Mouse (Mus musculus): ENCODE measurements around the gene Wdr81. TPM values are rescaled to one million over a fixed set of nuclear protein-coding genes. Genes with fewer than 3 reads are reported as not detected.
"Not testable (repeated sequence)": the region's sequence is repeated elsewhere in the genome, so short reads cannot be mapped to it uniquely, and the experiment has no call there.

The Wdr81 gene
- polyA plus RNA-seq, 1 experiment from 2014 or later: 7.2 TPM

DNA sequence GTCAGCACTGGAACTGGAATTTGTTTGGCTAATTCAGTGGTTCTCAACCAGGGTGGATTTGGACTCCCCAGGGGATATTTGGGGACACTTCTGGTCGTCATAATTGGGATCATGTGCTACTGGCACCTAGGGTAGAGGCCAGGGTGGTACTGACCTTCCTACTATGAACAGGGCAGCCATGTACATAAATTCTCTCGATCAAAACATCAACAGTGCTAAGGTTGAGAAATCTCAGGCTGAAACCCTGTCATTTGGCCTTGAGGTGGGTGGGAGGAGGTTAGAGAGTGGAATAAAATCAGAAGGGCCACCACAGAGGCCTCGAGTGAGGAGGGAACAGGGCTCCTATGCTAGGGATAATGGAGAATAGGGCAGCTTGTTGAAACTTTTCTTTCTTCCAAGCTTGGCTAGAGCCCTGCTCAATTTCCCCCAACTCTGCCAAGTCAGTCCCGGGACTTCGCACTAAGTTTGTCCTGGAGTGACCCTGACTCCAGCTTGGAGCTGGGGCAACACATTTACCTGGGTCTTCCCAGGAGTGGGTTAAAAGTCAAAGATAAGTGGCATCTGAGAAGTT, 4.7 kb upstream of the Wdr81 start:
- peak overlapping the region; percentile 98 for H3K27ac ChIP-seq (ENCODE audit: low read length)
- ATAC-seq (no peak), DNase-seq (ENCODE audit: low spot score) (peak; percentile 30)
- whole genome bisulfite sequencing: 61% methylated on average over 5 of the region's 5 CpGs
- 0 out of 2 replicates have a peak overlapping the region, but pooled peaks have one; percentile 8 for H3K4me2 ChIP-seq (replicated peaks; ENCODE audit: low read depth, low read length)
- no peaks in the 10 kb centered on the region for H3K27me3 ChIP-seq (replicated peaks; ENCODE audit: insufficient read depth, low read length)
- TF ChIP-seq CTCF (IDR thresholded peaks at IDR 0.05): no peak
- no peak overlapping the region for H3K4me3 ChIP-seq (ENCODE audit: low read depth, low read length)
- no peak overlapping the region for H3K9ac ChIP-seq (replicated peaks; ENCODE audit: low read depth)
- no peaks in the 10 kb centered on the region for H3K36me3 ChIP-seq (ENCODE audit: insufficient read depth, low read length)
- peaks cover 14% of the 10 kb centered on the region; the same call in 1 of the 2 replicates for H3K4me1 ChIP-seq (ENCODE audit: insufficient read depth, low read depth, low read length)
- no peaks in the 10 kb centered on the region for H3K9me3 ChIP-seq (ENCODE audit: low read length)

DNA sequence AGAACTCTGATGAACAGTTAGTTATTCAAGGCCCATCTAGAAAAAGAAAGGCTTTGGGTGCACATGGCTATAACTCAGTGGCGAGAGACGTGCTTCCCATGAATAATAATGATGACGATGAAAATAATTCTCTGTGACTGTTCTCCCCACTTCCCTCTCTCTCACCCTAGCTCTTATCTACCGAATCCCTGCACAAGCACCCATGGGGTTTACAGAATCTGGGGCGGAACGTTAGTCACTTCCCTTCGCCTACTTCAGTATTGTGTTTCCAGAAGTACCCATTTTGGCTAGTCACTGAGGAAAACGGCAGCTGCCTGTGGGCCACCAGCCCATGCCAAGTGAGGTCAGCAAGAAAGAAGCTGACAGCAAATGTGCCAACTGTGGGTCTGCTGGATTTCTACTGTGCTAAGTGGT, 4.1 kb upstream of the Wdr81 start:
- H3K27ac ChIP-seq (ENCODE audit: low read length): peak overlapping the region; percentile 98; the same call in 1 of the 2 replicates
- peaks cover 19% of the 10 kb centered on the region; the same call in 1 of the 2 replicates for H3K4me1 ChIP-seq (ENCODE audit: insufficient read depth, low read depth, low read length)
- H3K9me3 ChIP-seq (ENCODE audit: low read length): no peaks in the 10 kb centered on the region
- DNase-seq (ENCODE audit: low spot score) (peak; percentile 38), ATAC-seq (no peak)
- WGBS: 67% methylated on average over 8 of the region's 8 CpGs
- TF ChIP-seq EP300 (IDR thresholded peaks at IDR 0.05) (no peak), CTCF (IDR thresholded peaks at IDR 0.05) (no peak)
- no peaks in the 10 kb centered on the region; the same call in 1 of the 2 replicates for H3K36me3 ChIP-seq (ENCODE audit: insufficient read depth, low read length)
- no peaks in the 10 kb centered on the region for H3K27me3 ChIP-seq (replicated peaks; ENCODE audit: insufficient read depth, low read length)
- no peak overlapping the region for H3K4me3 ChIP-seq (ENCODE audit: low read depth, low read length)
- H3K4me2 ChIP-seq (replicated peaks; ENCODE audit: low read depth, low read length): no peak overlapping the region
- no peak overlapping the region for H3K9ac ChIP-seq (replicated peaks; ENCODE audit: low read depth)

DNA sequence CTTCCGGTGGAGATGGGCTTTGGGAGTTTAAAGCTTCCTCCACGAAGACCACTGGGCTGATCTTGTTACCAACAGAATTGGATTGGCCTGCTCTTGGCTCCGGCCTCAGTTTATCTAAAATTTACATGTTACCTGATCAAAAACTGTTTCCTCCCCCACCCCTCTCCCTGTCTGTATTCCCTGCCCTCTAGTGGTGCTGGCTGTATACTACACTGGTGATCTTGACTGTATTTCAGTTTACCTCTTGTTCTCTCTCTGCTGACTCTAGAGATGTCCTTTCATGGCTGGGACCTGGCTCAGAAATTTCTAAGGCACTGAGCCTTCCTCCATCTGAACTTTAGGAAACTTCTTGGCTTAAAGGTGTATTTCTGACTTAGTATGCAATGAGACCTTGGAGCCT, 3.7 kb upstream of the Wdr81 start:
- H3K4me2 ChIP-seq (replicated peaks; ENCODE audit: low read depth, low read length): no peak overlapping the region
- H3K9me3 ChIP-seq (ENCODE audit: low read length): no peaks in the 10 kb centered on the region
- DNase-seq (ENCODE audit: low spot score): peak; percentile 64
- no peak overlapping the region for H3K4me3 ChIP-seq (ENCODE audit: low read depth, low read length)
- no peaks in the 10 kb centered on the region; the same call in 1 of the 2 replicates for H3K36me3 ChIP-seq (ENCODE audit: insufficient read depth, low read length)
- TF ChIP-seq EP300 (IDR thresholded peaks at IDR 0.05) (no peak), CTCF (IDR thresholded peaks at IDR 0.05) (peak; percentile 83)
- WGBS: 14% methylated on average over 3 of the region's 3 CpGs
- no peak for ATAC-seq
- H3K27me3 ChIP-seq (replicated peaks; ENCODE audit: insufficient read depth, low read length): no peaks in the 10 kb centered on the region
- peaks cover 23% of the 10 kb centered on the region; the same call in 1 of the 2 replicates for H3K4me1 ChIP-seq (ENCODE audit: insufficient read depth, low read depth, low read length)
- H3K9ac ChIP-seq (replicated peaks; ENCODE audit: low read depth): no peak overlapping the region
- no peak overlapping the region for H3K27ac ChIP-seq (ENCODE audit: low read length)

DNA sequence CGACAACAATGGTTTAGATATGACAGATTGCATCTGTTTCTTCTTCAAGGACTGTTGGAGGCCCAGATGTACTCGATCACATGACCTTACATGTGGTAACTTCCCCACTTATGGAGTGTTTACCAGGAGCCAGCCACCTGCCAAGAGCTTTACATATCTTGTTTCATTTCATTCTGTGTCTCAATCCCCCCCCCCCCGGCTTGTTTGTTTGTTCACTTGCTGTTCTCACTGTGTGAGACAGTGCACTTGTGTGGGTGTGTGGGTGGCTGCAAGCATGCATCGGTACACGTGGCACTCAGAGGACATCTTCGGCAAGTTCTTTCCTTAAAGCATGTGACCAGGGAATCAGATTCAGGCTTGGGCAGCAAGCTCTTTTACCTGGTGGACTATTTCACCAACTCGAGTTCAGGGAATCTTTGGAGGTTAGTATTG, 1.9 kb upstream of the Wdr81 start:
- ATAC-seq (no peak), DNase-seq (ENCODE audit: low spot score) (peak; percentile 50)
- no peak overlapping the region for H3K4me3 ChIP-seq (ENCODE audit: low read depth, low read length)
- H3K9me3 ChIP-seq (ENCODE audit: low read length): no peaks in the 10 kb centered on the region
- H3K9ac ChIP-seq (replicated peaks; ENCODE audit: low read depth): no peak overlapping the region
- H3K27ac ChIP-seq (ENCODE audit: low read length): no peak overlapping the region
- H3K36me3 ChIP-seq (ENCODE audit: insufficient read depth, low read length): no peaks in the 10 kb centered on the region; the same call in 1 of the 2 replicates
- TF ChIP-seq CTCF (IDR thresholded peaks at IDR 0.05) (no peak), EP300 (IDR thresholded peaks at IDR 0.05) (no peak)
- H3K4me1 ChIP-seq (ENCODE audit: insufficient read depth, low read depth, low read length): peaks cover 23% of the 10 kb centered on the region; the same call in 1 of the 2 replicates
- no peaks in the 10 kb centered on the region for H3K27me3 ChIP-seq (replicated peaks; ENCODE audit: insufficient read depth, low read length)
- H3K4me2 ChIP-seq (replicated peaks; ENCODE audit: low read depth, low read length): no peak overlapping the region
- WGBS: 67% methylated on average over 7 of the region's 7 CpGs

DNA sequence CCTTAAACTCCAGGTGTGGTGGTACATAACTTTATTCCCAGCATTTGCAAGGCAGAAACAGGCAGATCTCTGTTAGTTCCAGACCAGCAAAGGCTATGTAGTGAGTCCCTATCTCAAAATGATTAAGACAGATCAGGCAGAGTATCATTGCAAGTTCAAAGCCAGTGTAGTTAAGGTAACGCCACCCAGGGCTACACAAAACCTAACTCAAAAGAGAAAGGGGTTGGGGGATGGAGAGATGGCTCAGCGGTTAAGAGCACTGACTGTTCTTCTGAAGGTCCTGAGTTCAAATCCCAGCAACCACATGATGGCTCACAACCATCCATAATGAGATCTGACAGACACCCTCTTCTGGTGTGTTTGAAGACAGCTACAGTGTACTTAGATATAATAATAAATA, 1.5 kb upstream of the Wdr81 start:
- peaks cover 23% of the 10 kb centered on the region; the same call in 1 of the 2 replicates for H3K4me1 ChIP-seq (ENCODE audit: insufficient read depth, low read depth, low read length)
- ATAC-seq; DNase-seq (ENCODE audit: low spot score); H3K4me2 ChIP-seq (replicated peaks; ENCODE audit: low read depth, low read length); H3K9ac ChIP-seq (replicated peaks; ENCODE audit: low read depth); H3K27me3 ChIP-seq (replicated peaks; ENCODE audit: insufficient read depth, low read length); H3K27ac ChIP-seq (ENCODE audit: low read length); H3K4me3 ChIP-seq (ENCODE audit: low read depth, low read length); H3K36me3 ChIP-seq (ENCODE audit: insufficient read depth, low read length); H3K9me3 ChIP-seq (ENCODE audit: low read length): not testable (repeated sequence)
- 93% methylated on average over 2 of the region's 2 CpGs for whole genome bisulfite sequencing

DNA sequence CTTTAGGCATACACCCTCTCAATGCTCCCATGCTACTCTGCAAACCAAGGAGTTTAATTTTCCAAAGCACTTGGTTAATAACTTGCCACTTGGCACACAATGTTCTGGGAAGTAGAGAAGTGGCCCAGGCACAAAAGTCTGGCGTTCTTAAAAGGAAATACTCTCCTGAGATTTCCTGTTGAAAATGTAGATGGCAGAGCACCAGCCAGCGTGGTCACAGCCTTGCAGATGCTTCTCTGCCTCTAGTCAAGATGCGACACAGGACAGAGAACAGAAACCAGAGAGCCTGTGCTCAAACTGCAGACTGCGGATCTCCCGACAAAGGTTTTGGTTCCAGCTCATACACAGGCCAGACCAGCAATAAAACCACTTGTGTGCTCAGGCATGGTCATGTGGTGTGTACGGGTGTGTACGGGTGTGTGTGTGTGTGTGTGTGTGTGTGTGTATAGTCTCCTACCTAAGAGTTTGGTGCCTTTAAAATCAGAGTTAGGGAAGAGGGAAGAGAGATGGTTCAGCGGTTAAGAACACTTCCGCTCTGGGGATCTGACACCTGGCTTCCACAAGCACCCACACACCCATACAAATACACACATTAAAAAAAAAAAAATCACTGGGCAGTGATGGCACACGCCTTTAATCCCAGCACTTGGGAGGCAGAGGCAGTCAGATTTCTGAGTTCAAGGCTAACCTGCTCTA, 672 bp upstream of the Wdr81 start:
- H3K27ac ChIP-seq (ENCODE audit: low read length): peak overlapping the region; percentile 80
- DNase-seq (ENCODE audit: low spot score) (peak; percentile 76), ATAC-seq (peak; percentile 22)
- H3K36me3 ChIP-seq (ENCODE audit: insufficient read depth, low read length): no peaks in the 10 kb centered on the region; the same call in 1 of the 2 replicates
- H3K4me2 ChIP-seq (replicated peaks; ENCODE audit: low read depth, low read length): peak overlapping the region; percentile 94
- peaks cover 22% of the 10 kb centered on the region; the same call in 1 of the 2 replicates for H3K4me1 ChIP-seq (ENCODE audit: insufficient read depth, low read depth, low read length)
- no peak for TF ChIP-seq CTCF (IDR thresholded peaks at IDR 0.05)
- peak; percentile 71 for TF ChIP-seq EP300 (IDR thresholded peaks at IDR 0.05)
- no peak overlapping the region for H3K9ac ChIP-seq (replicated peaks; ENCODE audit: low read depth)
- no peaks in the 10 kb centered on the region for H3K9me3 ChIP-seq (ENCODE audit: low read length)
- 58% methylated on average over 10 of the region's 10 CpGs for WGBS
- H3K4me3 ChIP-seq (ENCODE audit: low read depth, low read length): no peak overlapping the region
- no peaks in the 10 kb centered on the region for H3K27me3 ChIP-seq (replicated peaks; ENCODE audit: insufficient read depth, low read length)
